Mouse (Mus musculus): Measurements from ENCODE around the gene Samsn1. TPM values are rescaled to one million over a fixed set of nuclear protein-coding genes. Genes with fewer than 3 reads are reported as not detected.

The Samsn1 gene
- 17.6 and 17.7 TPM in 2 replicates for polyA plus RNA-seq (2016; fragmentation: Nextera tagmentation; extraction: Ambion mirVana)

DNA sequence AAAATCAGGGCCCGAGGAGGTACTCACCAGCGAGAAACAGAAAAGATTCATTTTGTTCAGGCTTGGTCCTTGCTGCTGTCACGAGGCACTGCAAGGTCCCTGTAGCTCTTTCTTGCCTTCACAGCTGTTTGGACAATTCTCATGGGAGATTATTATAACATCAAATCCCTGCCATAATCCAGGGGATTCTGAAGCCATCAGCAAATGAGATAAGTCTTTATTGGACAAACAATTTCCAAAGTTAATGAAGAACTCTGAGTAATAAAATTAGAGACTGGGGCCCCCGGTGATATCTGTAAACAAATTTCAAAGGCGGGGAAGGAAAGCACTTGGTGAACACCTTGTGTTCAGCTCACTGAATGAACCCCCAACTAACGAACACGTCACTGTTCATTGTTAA is at the start of gene Samsn1:
Gene Samsn1 (minus strand): TSS at position 101 of the 400 bp plus-strand sequence.
- H3K36me3 ChIP-seq: no peaks in the 10 kb centered on the region
- WGBS (ENCODE audit: insufficient replicate concordance): 78% methylated on average over 7 of the region's 7 CpGs
- H3K4me2 ChIP-seq: no peak within 1 kb of the TSS
- no peak within 1 kb of the TSS for H3K27ac ChIP-seq
- H3K9ac ChIP-seq: no peak within 1 kb of the TSS
- no peaks in the 10 kb centered on the region for H3K9me3 ChIP-seq (replicated peaks)
- H3K4me3 ChIP-seq: no peak within 1 kb of the TSS
- no peak for ATAC-seq
- H3K4me1 ChIP-seq: no peaks in the 10 kb centered on the region
- no peaks in the 10 kb centered on the region for H3K27me3 ChIP-seq (replicated peaks)

DNA sequence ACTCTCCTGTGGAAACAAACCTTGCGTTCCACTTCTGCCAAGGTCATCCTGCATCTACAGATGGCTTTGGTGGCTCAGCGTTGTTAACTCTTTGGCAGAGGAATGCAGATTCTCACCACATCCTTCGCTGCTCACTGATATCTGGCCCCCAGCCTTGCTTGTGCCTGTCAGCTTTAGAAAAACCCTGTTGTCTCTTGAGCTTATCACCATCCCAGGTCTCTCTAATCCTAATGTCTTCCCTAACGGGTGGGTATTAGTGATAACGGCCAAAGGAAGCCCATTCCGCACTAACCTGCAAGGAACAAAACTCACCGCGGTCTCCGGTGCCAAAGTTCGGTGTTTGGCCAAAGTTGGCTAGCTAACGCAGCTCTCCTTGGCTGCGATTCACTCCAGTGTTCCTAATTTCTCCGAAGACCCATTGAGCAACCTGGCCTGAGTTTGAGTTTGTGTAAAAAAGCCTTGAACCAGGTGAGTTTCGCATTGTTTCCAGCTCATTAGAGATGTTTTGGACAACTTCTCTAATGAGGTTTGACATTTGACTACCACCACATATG is 44.1 kb upstream of the Samsn1 start:
- Histone ChIP-seq H3K27ac (no peak overlapping the region), H3K4me2 (no peak overlapping the region), H3K9me3 (replicated peaks) (no peaks in the 10 kb centered on the region), H3K36me3 (no peaks in the 10 kb centered on the region), H3K4me1 (no peaks in the 10 kb centered on the region), H3K27me3 (replicated peaks) (no peaks in the 10 kb centered on the region), H3K4me3 (no peak overlapping the region), H3K9ac (no peak overlapping the region)
- 60% methylated on average over 14 of the region's 14 CpGs for WGBS (ENCODE audit: insufficient replicate concordance)
- ATAC-seq: no peak

DNA sequence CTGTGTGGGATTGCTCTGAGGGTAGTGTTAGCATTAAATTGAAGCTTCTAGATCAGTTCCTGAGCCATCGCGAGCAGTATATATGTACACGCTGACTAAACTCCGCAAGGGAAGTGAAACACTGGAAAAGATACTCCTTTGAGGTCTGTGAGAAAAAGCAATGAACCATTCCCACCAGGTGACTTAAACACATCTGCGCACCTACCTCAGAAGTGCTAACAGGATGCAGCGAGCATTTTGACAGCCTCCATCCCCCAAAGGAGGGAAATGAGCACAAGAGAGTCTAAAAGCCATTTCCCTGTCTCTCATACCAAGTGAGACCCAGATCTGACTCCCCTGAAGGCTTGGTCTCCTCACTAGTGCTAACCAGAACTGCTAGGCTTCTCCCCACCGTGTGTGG is 32.9 kb upstream of the Samsn1 start:
- H3K36me3 ChIP-seq: no peaks in the 10 kb centered on the region
- no peak overlapping the region for H3K9ac ChIP-seq
- no peak overlapping the region for H3K27ac ChIP-seq
- WGBS (ENCODE audit: insufficient replicate concordance): 78% methylated on average over 7 of the region's 7 CpGs
- no peak overlapping the region for H3K4me3 ChIP-seq
- H3K4me2 ChIP-seq: no peak overlapping the region
- no peaks in the 10 kb centered on the region for H3K27me3 ChIP-seq (replicated peaks)
- H3K9me3 ChIP-seq (replicated peaks): 0 out of 2 replicates have a peak, but pooled peaks cover 6% of the 10 kb centered on the region
- no peak for ATAC-seq
- H3K4me1 ChIP-seq: no peaks in the 10 kb centered on the region

DNA sequence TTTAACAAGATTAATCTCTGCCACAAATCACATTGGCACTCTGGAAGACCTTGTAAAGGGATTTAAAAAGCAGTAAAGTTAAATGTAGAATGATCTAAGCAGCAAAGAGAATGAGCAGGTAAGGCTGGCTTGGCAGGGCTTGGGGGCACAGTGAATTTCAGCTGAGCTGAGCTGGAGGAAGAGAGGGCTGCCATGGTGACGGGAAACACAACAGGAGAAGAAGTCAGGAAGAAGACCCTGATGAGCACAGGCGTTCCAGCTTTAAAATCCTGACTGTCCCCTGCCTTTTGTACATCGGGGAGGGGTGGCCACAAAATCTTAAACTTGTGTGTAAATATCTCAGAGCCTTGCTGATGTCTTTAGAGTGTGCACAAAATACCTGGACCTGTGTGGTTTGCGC is 32.0 kb upstream of the Samsn1 start:
- no peak for ATAC-seq
- Histone ChIP-seq H3K9ac (no peak overlapping the region), H3K27ac (no peak overlapping the region), H3K4me2 (no peak overlapping the region), H3K36me3 (no peaks in the 10 kb centered on the region), H3K4me3 (no peak overlapping the region), H3K4me1 (no peaks in the 10 kb centered on the region), H3K27me3 (replicated peaks) (no peaks in the 10 kb centered on the region), H3K9me3 (replicated peaks) (0 out of 2 replicates have a peak, but pooled peaks cover 6% of the 10 kb centered on the region)
- 72% methylated on average over 4 of the region's 4 CpGs for WGBS (ENCODE audit: insufficient replicate concordance)

DNA sequence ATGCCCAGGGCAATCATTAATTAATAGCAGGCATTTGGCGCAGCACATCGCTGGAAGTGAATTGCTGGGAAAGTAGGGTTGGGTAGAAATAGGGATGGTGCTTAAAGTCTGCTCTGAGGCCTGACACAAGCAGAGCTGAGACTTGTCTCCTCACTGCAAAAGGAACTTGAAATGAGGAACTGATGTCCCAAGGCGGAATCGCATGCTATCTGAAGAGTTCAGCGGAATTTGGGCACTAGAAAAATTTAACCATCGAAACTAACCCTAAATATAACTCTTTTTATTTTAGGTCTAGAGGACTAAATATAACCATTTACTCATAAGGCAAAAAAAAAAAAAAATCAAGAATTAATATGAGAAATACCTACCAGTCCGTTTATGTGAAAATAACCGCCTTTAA is 31.5 kb upstream of the Samsn1 start:
- ATAC-seq: no peak
- no peak overlapping the region for H3K9ac ChIP-seq
- H3K27me3 ChIP-seq (replicated peaks): no peaks in the 10 kb centered on the region
- no peak overlapping the region for H3K4me3 ChIP-seq
- no peak overlapping the region for H3K27ac ChIP-seq
- no peaks in the 10 kb centered on the region for H3K4me1 ChIP-seq
- H3K9me3 ChIP-seq (replicated peaks): 0 out of 2 replicates have a peak, but pooled peaks cover 6% of the 10 kb centered on the region
- no peaks in the 10 kb centered on the region for H3K36me3 ChIP-seq
- no peak overlapping the region for H3K4me2 ChIP-seq
- 60% methylated on average over 8 of the region's 8 CpGs for WGBS (ENCODE audit: insufficient replicate concordance)

DNA sequence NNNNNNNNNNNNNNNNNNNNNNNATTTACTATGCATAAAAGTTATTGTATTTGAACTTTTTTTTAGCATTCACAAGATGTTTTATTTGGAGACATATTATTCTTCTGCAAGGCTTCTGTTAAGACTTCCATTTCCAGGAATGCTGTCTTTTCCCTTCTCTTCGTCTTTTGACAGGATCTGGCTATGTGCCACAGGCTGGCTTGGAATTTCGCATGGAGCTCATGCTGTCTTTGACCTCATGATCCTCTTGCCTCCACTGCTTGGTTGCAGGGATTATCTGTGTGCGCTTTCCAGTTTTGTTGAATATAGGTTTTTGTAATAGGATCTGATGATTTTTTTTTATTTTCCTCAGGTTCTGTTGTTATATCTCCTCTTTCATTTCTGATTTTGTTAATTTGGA is 25.0 kb upstream of the Samsn1 start:
- Histone ChIP-seq H3K4me3 (no peak overlapping the region), H3K4me2 (no peak overlapping the region), H3K36me3 (no peaks in the 10 kb centered on the region), H3K27ac (no peak overlapping the region), H3K27me3 (replicated peaks) (no peaks in the 10 kb centered on the region), H3K9me3 (replicated peaks) (no peaks in the 10 kb centered on the region), H3K4me1 (peaks cover under 1% of the 10 kb centered on the region; the same call in 1 of the 2 replicates), H3K9ac (no peak overlapping the region)
- 76% methylated on average over 3 of the region's 3 CpGs for WGBS (ENCODE audit: insufficient replicate concordance)
- no peak for ATAC-seq

DNA sequence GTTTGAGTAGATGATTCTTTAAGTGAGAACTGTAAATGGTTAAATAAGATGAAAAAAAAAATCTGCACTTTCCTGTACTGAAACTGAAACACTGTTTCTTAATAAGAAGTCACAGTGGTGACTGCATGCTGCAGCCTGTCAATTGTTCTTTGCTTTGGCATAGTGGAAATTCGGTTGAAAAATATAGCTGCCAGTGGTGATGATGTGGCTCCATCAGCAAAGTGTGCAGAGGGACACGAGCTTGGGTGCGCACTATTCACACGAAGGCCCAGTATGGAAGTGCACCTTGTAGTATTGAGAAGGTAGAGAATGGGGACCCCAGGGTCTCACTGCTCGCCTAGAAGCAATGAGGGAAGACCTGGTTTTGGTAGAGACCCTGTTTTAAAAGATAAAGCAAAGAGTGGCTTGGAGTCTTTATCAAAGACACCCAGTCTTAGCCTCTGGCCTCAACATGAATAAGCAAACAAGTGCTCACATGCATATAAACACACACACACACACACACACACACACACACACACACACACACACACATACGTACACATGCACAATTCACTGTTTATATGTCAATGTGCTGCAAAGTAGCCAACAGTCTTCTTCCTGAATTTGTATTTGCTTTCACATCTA is 18.4 kb upstream of the Samsn1 start:
- no peak overlapping the region for H3K27ac ChIP-seq
- peak; percentile 84 for ATAC-seq
- H3K4me3 ChIP-seq: no peak overlapping the region
- no peaks in the 10 kb centered on the region for H3K27me3 ChIP-seq (replicated peaks)
- no peaks in the 10 kb centered on the region for H3K9me3 ChIP-seq (replicated peaks)
- H3K4me1 ChIP-seq: peaks cover 18% of the 10 kb centered on the region
- no peaks in the 10 kb centered on the region for H3K36me3 ChIP-seq
- no peak overlapping the region for H3K4me2 ChIP-seq
- H3K9ac ChIP-seq: no peak overlapping the region
- WGBS (ENCODE audit: insufficient replicate concordance): 58% methylated on average over 6 of the region's 6 CpGs

DNA sequence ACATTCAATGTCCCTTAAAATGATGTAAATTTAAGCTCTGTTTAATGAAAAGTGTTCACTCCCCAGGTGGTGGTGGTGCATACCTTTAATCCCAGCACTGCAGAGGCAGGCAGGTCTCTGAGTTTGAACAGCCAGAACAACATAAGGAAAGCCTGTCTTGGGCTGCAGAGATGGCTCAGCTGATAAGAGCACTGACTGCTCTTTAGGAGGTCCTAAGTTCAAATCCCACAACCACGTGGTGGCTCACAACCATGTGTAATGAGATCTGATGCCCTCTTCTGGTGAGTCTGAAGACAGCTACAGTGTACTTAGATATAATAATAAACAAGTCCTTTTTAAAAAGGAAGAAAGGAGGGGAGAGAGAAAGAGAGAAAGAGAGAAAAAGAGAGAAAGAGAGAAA is 2.9 kb downstream of the Samsn1 start:
- H3K36me3 ChIP-seq: no peaks in the 10 kb centered on the region
- H3K4me3 ChIP-seq: no peak overlapping the region
- H3K9me3 ChIP-seq (replicated peaks): no peaks in the 10 kb centered on the region
- no peaks in the 10 kb centered on the region for H3K27me3 ChIP-seq (replicated peaks)
- H3K9ac ChIP-seq: no peak overlapping the region
- H3K27ac ChIP-seq: no peak overlapping the region
- H3K4me1 ChIP-seq: no peaks in the 10 kb centered on the region
- 40% methylated on average over 1 of the region's 1 CpGs for WGBS (ENCODE audit: insufficient replicate concordance)
- ATAC-seq: no peak
- H3K4me2 ChIP-seq: no peak overlapping the region

DNA sequence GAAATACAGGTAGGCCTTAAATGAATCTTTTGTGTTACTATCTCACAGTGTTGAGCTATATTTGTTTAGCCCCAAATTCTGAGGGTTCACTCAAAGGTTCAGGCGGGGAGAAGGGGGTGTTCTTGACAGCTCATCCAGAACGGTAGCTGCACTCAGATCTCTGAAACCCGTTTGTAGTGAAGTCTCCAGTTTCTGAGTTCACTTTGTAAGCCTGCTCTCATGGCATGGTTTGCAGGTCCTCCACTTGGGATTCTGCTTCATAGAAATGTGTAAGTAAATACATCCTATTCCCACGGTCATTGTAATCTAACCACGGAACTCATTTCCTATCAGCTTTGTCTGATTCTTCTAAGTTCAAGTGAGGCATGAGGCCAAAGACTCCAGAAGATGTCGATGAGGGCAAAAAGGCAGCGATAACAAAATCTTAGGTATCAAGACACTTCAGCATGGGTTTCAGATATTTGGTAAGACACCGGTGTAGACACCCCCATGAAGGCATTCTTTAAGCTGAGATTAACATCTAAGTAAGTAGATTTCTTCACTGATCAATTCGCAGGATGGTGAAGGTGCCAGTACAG is 18.2 kb downstream of the Samsn1 start:
- no peak for ATAC-seq
- Histone ChIP-seq H3K4me3 (no peak overlapping the region), H3K9ac (no peak overlapping the region), H3K27me3 (replicated peaks) (no peaks in the 10 kb centered on the region), H3K4me2 (no peak overlapping the region), H3K36me3 (no peaks in the 10 kb centered on the region), H3K9me3 (replicated peaks) (no peaks in the 10 kb centered on the region), H3K27ac (no peak overlapping the region), H3K4me1 (peaks cover 32% of the 10 kb centered on the region)
- 64% methylated on average over 9 of the region's 9 CpGs for WGBS (ENCODE audit: insufficient replicate concordance)

DNA sequence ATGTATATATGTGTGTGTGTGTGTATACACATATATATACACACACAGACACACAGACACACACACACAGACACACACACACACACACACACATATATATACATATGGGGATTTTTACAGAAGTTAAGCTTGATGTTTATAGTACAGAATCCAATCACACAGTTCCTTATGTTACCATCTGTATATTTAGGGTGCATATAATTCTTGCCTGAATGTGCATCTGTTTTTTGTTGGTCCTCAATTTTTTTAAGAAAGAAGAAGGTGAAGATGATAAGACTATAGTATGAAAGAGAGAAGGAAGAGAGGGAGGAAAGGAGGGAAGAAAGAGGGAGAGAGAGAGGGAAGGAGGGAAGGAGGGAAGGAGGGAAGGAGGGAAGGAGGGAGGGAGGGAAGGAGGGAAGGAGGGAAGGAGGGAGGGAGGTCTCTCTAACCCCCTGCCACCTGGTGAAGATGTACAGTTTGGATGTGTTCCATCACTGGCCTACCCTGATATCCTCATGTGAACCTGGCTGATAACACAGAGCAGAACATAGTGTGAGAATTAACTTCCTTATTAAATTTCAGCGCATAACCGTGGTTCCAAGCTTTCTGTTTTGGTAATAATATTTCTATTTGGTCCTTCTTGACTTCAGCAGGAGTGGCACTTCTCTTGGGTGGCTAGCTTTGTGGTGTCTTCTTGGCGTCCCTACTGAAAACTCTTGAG is 19.1 kb downstream of the Samsn1 start:
- Histone ChIP-seq H3K4me2 (no peak overlapping the region), H3K4me1 (peaks cover 32% of the 10 kb centered on the region), H3K9me3 (replicated peaks) (no peaks in the 10 kb centered on the region), H3K9ac (no peak overlapping the region), H3K27ac (peak overlapping the region; percentile 56; the same call in 1 of the 2 replicates), H3K4me3 (no peak overlapping the region), H3K36me3 (no peaks in the 10 kb centered on the region), H3K27me3 (replicated peaks) (no peaks in the 10 kb centered on the region)
- peak; percentile 80 for ATAC-seq
- 24% methylated on average over 3 of the region's 3 CpGs for whole genome bisulfite sequencing (ENCODE audit: insufficient replicate concordance)

DNA sequence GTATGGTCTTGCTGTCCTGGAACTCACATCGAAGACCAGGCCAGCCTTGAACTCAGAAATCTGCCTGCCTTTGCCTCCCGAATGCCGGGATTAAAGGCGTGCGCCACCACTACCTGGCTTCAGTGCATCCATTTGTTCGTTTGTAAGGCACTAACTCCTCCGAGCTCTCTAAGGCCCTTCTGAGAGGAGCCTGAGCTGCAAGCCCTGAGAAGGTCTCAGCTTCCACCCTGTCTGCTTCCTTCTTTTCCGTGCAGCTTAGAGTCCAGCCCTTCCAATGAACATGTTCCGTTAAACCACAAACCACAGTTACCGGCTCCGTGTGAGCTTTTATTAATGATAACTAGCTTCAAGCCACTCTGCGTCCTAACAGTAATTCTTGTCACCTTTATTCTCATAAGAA is 19.8 kb downstream of the Samsn1 start:
- no peaks in the 10 kb centered on the region for H3K27me3 ChIP-seq (replicated peaks)
- H3K4me1 ChIP-seq: peaks cover 32% of the 10 kb centered on the region
- 0 out of 2 replicates have a peak overlapping the region, but pooled peaks have one; percentile 31 for H3K9ac ChIP-seq
- H3K4me3 ChIP-seq: no peak overlapping the region
- WGBS (ENCODE audit: insufficient replicate concordance): 25% methylated on average over 12 of the region's 12 CpGs
- ATAC-seq: peak; percentile 82
- peak overlapping the region; percentile 65; the same call in 1 of the 2 replicates for H3K27ac ChIP-seq
- H3K9me3 ChIP-seq (replicated peaks): no peaks in the 10 kb centered on the region
- peak overlapping the region; percentile 43 for H3K4me2 ChIP-seq
- H3K36me3 ChIP-seq: no peaks in the 10 kb centered on the region

DNA sequence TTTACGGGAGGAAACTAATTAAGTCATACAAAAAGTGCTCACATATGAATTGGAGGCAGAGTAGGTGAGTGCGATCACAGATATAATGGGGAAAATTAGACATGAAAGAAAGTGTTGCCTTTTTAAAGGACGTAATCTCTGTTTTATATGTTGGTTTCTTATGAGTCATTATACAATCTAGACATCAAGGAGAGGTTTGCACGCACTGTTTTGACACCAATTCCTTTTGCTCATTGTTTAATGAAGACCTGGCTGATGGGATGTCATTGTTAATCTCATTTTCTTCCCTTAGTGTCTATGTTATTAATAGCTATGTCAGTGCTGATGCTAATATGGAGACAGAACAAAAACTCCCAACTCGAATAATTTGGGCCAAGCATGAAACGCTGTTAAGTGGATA is 20.3 kb downstream of the Samsn1 start:
- no peak overlapping the region for H3K4me3 ChIP-seq
- H3K4me2 ChIP-seq: peak overlapping the region; percentile 43; the same call in 1 of the 2 replicates
- H3K36me3 ChIP-seq: no peaks in the 10 kb centered on the region
- peaks cover 32% of the 10 kb centered on the region for H3K4me1 ChIP-seq
- H3K9ac ChIP-seq: no peak overlapping the region
- H3K27ac ChIP-seq: no peak overlapping the region; the same call in 1 of the 2 replicates
- WGBS (ENCODE audit: insufficient replicate concordance): 57% methylated on average over 6 of the region's 6 CpGs
- H3K9me3 ChIP-seq (replicated peaks): no peaks in the 10 kb centered on the region
- H3K27me3 ChIP-seq (replicated peaks): no peaks in the 10 kb centered on the region
- ATAC-seq: no peak

Data from liver, embryonic 12.5 days (tissue).